Mouse (Mus musculus): ENCODE data around the gene Mink1.
A peak's percentile ranks its signal among the peaks of the same experiment; 100 is the strongest.
"Not testable (repeated sequence)": the region's sequence is repeated elsewhere in the genome, so short reads cannot be mapped to it uniquely, and the experiment has no call there.

Mink1 gene

DNA sequence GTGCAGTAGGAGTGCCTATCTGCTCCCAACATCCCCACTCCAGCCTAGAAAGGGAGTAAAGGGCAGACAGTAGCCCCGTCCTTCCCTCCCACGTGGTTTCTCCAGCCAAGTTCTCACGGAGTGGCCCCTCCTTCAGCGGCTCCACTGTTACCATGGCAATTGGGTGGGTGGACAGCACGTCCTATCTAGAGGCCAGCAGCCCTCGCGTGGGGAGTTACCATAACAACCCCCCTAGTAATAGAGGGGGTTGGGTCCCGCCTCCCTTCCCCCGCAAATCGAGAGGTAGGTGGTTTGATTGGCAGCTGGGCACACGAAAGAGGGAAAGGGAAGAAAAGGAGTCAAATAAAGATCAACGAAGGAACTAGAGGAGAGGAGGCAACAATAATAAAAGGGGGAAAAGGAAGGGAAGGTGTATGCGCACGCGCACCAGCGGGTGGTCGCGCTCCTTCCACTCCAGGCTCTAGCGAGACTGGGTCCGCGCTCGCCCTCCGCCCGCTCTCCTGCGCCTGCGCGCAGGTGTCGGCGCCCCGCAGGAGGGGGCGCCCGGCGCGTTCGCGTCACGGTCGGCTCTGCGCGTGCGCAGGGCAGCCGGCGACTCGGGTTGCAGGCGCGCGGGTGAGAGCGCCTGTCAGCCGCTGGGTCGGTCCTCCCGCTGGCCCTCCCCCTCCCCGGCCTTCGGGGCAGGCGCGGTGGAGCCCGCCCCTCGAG lies at the start of gene Mink1:
Gene Mink1 (plus strand): TSS at position 595 of the 708 bp plus-strand sequence.
- peak; percentile 79 for ATAC-seq (ENCODE audit: low TSS enrichment)

DNA sequence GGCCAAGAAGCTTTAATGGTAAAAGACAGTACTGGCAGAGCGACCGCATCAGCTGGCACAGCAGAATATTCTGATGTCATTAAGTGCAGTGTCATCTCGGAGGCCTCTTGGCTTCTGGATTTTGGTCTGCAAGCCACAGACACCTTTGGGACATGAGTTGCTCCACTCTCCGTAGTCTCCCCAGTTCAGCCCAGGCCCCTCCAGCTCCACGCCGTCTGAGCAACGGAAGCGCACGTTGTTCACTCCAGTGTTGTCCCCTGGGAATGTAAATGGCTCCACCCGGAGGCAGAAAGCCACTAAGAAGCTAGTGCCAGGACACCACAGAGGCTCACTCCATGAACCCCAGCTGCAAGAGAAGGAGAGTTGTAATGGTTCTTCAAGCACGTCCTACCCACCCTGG lies 49.2 kb upstream of the Mink1 start:
- no peak for ATAC-seq (ENCODE audit: low TSS enrichment)

DNA sequence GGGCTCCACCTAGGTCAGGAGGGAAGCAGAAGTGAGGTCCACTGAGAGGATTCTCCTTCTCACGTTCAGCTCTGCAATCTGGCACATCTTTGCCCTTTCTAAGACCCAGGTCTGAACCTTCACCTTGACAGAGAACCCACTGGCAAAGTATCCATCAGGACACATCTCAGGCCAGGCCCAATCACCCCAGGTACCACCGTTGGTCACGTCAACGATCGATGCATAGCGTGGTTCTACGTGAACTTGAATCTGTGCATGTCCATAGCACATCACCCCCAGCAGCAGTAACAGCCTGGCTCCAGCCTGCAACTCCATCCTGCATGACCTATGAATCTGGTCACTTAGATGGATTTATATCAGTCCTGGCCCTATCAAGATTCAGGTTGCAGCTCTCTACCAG lies 48.4 kb upstream of the Mink1 start, which contains the start of gene Vmo1:
Gene Vmo1 (minus strand): TSS at position 329 of the 400 bp plus-strand sequence.
- ATAC-seq (ENCODE audit: low TSS enrichment): no peak

DNA sequence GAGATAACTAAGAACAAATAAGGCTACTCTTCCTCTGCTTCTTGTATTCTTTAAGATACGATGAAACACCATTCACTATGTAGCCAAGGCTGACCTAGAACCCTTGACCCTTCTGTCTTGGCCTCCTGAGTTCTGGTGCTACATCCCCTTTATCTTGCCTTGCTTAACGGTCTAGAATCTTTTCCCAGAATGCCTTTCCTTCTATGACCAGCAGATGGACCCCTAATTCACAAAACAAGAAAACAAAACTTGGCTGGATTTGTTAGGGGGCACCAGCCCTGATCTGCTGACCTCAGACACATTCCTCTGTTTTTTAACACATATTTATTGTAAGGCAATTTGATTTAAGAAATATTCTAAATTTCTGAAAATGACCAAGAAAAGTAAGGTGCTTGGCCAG lies 46.3 kb upstream of the Mink1 start:
- no peak for ATAC-seq (ENCODE audit: low TSS enrichment)

DNA sequence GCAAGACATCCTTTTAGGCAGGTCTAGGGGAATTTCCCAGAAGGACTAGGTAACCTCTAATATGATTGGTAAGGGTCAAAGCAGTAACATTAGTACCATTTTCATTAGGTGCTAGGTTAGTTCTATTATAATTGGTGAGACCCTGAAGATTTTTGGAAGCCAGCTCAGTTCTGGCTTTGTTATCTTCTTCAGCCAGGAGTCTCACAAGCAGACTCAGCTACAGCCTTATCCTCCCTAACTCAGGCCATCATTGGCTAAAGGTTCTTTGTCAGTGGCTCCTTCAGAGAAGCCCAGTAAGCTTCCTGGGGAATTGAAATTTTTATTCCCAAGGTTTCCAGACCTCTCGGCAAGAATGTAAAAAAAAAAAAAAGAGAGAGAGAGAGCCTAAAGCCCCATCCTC lies 44.2 kb upstream of the Mink1 start:
- no peak for ATAC-seq (ENCODE audit: low TSS enrichment)

DNA sequence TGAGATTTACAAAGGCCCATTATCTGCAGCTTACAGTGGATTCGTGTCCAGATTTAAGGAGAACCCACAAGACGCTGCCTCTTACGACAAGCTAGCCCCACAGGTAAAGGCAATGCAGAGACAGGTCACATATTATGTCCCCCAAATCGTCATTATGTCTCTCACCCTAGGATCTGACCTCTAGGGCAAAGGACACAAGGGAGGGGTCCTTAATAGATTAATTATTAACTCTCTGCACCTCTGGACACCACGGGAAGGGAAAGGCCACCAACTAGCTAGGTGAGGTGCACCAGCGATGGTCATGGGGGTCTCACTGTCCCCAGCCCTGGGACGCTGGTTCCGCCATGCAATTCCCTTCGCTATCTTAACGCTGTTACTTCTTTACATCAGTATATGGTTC lies 43.8 kb upstream of the Mink1 start, which contains the start of gene Gltpd2:
Gene Gltpd2 (plus strand): TSS at position 274 of the 400 bp plus-strand sequence.
- ATAC-seq (ENCODE audit: low TSS enrichment): no peak

DNA sequence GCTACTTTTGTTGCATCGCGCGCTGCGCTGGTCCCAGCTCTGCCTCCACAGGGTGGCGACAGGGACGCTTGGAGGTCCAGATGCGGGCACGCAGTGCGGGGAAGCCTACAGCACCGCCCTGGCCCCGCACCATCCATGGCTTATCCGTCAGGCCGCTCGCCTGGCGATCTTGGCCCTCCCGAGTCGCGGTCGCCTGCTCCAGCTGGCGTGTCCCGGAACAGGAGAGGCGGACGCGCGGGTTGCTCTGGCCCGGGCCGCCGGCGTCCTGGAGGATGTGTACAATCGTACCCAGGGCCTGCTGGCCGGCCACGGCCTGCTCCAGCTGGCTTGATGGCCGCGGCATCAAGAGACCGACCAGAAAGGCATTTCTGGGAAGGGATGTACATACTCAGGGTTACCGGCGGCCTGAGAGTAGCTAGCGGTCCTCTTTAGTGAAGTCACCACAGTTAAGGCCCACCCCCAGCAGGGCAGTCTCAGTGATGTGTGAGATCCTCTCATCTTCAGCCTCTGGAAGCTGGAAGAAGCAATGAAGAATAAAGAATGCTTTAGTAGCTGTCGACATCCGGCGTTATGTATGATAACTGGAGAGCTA lies 42.4 kb upstream of the Mink1 start:
- ATAC-seq (ENCODE audit: low TSS enrichment): peak; percentile 34; the same call in 1 of the 2 replicates

DNA sequence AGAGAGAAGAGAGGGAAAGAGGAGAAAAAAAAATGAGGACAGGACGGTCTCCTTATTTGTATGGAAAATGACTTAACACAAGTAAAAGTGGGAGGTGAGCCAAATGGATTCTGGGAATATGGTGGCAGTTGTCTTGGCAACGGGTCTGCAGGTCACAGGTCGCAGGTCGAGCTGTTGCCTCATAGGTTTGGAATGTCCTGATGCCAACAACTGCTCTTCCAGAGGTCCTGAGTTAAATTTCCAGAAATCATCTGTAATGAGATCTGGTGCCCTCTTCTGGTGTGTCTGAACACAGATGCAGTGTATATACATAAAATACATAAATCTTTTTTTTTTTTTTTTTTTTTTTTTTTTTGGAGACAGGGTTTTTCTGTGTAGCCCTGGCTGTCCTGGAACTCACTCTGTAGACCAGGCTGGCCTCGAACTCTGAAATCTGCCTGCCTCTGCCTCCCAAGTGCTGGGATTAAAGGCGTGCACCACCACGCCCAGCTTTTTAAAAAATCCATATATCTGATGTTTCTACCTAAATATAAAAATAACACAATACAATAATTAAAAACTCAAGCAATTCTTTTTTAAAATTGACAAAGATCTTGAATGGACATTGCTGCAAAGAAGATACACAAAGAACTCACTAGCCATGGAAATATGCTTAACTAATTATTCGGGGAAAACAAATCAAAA lies 39.2 kb upstream of the Mink1 start:
- not testable (repeated sequence) for ATAC-seq (ENCODE audit: low TSS enrichment)

DNA sequence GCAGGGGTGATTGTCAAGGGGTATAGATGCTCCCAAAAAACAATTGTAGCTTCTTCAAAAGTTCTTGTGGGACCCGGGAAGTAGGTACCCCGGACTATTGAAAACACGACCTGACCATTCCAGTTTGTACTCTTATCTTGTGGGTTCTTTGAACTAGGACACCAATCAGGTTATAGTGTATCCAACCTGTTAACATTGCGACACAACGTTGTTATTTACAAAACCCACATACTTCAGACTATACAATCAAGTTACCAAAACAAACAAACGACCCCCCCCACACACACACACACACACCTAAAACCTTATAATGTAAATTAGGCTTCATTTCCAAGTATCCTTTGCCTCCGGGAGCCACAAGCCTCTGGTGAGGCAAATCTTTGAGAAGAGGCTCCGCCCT lies 37.9 kb upstream of the Mink1 start:
- no peak for ATAC-seq (ENCODE audit: low TSS enrichment)

DNA sequence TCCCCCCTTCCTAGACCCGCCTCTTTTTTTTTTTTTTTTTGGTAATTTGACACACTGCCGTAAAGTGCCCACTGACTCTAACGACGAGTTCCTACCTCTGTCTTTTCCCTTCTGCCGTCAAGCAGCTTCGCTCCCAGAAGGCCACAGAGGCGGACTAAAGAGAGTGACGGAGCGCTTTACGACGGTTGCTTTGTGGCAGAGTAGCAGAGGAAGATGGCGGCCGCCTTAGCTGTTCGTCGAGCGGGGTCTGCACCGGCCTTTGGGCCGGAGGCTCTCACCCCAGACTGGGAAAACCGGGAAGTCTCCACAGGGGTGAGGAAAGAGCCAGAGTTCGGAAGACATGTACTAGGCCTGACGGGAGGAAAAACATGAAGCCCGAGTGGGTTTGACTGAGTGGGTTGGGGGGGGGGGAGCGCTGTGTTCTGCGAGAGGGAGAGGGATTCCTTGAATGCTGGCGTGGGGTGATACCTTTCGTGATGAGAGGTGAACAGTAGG lies 37.5 kb upstream of the Mink1 start, which contains the start of gene Psmb6:
Gene Psmb6 (plus strand): TSS at position 184 of the 495 bp plus-strand sequence.
- ATAC-seq (ENCODE audit: low TSS enrichment): peak; percentile 99

DNA sequence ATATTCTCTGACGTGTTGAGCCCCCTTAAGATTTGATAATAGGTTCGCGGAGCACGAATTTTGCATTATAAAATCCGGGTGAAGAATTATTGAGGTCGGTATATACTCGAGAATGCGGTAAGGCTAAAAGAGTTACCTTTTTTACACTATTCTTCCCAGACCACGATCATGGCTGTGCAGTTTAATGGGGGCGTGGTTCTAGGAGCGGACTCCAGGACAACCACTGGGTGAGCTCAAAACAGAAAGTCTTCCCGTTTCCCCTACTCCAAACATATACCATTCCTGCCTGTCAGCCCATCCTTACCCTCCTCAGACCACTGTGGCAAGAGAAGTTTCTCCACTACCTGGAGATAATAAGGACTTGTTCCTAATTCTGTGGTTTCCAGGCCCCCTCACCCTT lies 37.0 kb upstream of the Mink1 start:
- no peak for ATAC-seq (ENCODE audit: low TSS enrichment)

DNA sequence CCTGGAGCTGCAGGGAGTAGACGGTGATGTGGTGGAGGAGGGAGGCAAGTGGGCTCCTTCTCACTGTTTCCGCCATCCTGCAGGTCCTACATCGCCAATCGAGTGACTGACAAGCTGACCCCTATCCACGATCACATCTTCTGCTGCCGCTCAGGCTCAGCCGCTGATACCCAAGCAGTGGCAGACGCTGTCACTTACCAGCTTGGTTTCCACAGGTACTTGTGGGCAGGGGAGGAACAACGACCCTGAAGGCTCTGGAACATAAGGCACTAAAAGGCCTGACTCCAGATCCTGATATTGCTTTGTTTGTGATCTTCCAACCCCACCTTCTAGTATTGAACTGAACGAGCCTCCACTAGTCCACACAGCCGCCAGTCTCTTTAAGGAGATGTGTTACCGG lies 36.5 kb upstream of the Mink1 start:
- no peak for ATAC-seq (ENCODE audit: low TSS enrichment)

DNA sequence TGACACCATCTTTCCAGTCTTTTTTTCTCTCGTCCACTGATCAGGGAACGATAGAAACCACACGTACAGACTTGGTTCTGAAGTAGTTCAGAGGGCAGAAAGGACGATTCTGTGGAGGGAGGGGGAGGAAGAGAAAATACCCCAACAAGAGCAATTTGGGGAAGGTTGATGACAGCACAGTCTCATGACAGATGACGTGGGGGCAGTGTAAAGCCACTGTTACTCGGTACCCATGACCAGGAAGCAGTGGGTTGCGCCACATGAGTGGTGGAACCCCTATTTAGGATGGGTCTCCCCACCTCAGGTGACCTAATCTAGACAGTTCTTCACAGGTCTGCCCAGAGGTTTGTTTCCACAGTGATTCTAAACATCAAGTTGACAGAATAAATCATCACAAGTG lies 34.1 kb upstream of the Mink1 start:
- ATAC-seq (ENCODE audit: low TSS enrichment): no peak

DNA sequence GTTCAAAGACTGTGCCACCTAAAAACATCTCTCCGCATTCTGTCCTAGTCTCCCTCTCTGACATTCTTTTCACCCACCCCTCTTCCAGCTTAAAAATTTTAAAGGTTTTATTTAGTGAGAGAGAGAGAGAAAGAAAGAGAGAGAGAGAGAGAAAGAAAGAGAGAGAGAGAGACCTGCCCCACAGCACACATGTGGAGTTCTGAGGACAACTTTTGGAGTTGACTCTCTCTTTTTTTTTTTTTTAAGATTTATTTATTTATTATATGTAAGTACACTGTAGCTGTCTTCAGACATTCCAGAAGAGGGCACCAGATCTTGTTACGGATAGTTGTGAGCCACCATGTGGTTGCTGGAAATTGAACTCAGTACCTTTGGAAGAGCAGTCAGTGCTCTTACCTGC lies 31.6 kb upstream of the Mink1 start:
- not testable (repeated sequence) for ATAC-seq (ENCODE audit: low TSS enrichment)

DNA sequence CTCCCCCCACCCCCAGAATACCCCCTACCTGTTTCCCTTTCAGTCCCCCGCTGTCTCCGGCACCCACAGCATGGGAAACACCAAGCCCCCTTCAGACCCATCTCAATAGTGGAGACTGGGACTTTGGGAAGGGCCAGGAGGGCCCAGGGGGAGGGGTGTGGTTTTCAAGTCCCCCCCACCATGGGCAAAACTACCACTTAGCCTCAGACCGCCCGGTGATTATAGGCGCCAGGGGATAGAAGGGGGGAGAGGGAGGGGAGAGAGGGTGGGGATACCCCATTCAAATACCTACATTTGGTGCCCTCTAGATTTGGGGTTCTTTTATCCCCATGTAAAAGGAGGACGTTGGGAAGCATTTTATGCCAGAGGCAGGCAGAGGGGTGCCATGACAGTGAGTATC lies 29.8 kb upstream of the Mink1 start, which contains the start of gene Gm40193:
Gene Gm40193 (minus strand): TSS at position 101 of the 400 bp plus-strand sequence.
- no peak for ATAC-seq (ENCODE audit: low TSS enrichment)

DNA sequence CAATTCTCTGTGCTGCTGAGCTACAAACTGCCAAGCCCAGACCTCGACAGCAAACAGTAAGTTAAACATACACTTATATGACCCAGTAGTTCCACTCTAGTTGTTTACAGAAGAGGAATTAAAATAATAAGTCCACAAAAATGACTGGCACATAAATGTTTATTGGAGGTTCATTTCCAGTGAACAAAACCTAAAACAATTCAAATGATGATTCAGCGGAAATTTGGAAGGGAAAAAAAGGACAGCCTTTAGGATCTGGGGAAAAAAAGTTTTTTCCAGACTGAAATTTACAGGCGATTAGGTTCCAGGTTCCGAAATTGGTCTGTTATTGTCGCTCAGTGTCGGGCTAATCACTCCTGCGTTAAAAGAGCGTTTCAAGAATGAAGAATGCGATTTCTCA lies 23.3 kb upstream of the Mink1 start:
- no peak for ATAC-seq (ENCODE audit: low TSS enrichment)

DNA sequence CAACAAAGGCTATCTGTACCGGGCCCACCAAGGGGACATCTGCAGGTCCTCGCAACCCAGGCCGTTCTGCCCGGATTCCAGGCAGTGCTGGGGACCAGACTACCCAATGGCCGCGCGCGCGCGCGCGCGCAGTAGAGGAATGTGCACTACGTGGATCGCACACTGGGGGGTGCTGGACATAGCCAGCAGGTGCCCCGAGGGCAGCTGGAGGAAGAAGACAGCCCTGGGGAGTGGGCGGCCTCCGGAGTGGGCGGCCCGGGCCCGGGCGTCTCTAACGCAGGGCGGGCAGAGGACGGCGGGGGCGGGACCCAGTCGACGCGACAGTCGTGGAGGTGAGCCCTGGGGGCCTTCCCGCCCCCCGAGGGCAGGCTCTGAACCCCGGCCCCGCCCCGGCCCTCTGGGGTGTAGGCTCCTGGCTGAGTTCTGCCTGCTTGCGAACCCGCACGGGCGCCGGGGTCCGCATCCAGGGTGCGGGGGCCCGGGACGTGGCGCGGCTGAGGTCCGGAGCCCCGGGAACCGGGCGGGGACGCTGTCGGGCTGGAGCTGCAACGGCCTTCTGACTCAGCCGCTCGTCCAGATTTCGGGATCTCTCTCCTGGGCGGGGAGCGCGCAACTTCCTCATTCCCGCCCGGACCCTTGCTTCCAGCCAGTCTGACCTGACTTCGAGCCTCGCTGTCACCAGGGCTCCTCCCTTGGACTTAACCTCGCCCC lies 22.6 kb upstream of the Mink1 start, which contains the start of gene Pld2:
Gene Pld2 (plus strand): TSS at position 188 of the 711 bp plus-strand sequence.
- ATAC-seq (ENCODE audit: low TSS enrichment): peak; percentile 88

DNA sequence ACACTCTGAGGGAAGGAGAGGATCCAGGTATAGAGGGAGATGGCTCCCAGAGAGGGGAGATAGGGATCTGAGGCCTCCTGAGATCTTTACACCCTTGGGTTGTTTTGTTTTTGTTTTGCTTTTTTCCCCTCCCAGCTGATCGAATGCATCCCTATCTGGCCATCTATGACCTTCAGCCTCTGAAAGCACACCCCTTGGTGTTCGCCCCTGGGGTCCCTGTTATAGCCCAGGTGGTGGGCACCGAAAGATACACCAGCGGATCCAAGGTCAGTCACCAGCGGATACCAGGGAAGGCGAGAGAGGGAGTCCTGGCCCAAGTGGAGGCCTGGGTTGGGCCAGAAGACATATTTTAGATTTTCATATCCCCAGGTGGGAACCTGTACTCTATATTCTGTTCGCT lies 21.8 kb upstream of the Mink1 start:
- no peak for ATAC-seq (ENCODE audit: low TSS enrichment)

DNA sequence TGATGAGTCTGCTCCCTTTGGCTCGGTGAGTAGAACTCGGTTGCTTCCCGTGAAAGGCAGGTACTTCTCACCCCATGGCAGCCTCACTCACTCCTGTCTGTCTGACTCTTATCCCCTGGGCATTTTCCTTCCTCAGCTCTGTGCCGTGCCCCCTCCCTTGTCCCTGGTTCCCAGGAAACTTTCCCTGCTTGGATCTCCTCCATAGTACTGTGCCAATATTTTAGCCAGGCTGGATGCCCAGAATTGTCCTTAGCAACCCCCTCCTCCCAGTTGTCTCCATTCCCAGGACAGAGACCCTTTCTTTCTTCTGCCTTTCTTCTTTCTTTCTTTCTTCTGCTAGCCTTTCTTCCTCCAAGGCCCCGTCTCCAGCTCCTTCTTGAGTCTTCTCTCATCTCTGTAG lies 21.3 kb upstream of the Mink1 start:
- no peak for ATAC-seq (ENCODE audit: low TSS enrichment)

DNA sequence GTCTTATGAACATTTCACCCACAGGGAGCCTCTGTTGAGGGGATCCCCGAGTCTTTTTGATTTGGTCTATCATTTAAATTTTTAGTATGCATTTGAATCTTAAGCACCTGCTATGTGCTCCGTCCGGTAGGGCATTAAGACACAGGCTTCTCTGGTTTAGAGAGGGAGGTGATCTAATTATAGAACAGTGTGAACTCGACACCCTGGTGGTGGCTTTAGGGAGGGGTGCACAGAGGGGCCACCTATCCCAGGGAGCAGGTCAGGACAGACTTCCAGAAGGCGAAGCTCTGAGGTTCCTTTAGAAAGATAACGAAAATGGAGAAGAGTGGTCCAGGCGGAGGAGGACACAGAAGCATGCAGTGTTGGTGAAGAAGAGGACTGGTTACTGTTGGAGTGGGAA lies 18.2 kb upstream of the Mink1 start:
- no peak for ATAC-seq (ENCODE audit: low TSS enrichment)

DNA sequence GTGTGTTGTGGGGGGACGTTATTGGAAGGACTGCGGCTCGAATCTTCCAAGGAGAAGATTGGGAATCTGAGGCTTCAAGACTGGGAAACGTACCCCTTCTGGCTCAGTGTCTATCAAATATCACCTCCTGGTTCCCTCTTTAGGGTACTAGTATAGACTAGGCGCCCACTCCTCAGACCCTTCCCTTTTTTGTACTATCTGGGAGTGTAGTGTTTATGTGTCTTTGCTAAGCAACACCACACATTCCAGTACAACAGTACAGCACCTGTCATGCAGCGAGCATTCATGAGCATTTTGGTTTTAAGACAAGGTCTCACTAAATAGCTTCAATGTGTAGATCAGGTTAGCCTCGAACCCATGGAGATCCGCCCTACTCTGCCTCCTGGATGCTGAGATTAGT lies 11.2 kb upstream of the Mink1 start:
- no peak for ATAC-seq (ENCODE audit: low TSS enrichment)

DNA sequence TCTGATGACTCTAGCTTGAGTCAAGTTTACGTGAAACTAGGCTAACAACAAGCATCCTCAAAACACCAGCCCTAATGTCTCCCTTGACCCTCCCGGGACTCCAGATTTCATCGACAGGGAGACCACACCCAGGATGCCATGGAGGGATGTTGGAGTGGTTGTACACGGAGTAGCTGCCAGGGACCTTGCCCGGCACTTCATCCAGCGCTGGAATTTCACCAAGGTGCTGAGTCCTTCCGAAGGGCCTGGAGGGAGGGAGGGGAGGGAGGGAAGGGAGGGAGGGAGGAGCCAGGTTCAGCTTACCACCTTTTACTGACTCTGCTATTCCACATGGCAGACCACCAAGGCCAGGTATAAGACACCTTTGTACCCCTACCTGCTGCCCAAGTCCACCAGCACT lies 8.7 kb upstream of the Mink1 start:
- ATAC-seq (ENCODE audit: low TSS enrichment): no peak
